In genomic region chr5:105975275-105976011, GRCm38 (mm10) we compare ENCODE assay signal across 9 mouse cellular contexts.
A peak's percentile ranks its signal among the peaks of the same experiment; 100 is the strongest.
DNase-seq lines count a peak whose midpoint lies in the region; ATAC-seq and TF ChIP-seq lines count a peak whose summit lies in the region.
"Had no signal": no experiment of that assay in that cellular context is flagged by ENCODE, and none has a peak within 500 bp of the region (broad histone marks: within the 10 kb centered on the region; RNA-seq: fewer than 3 reads in every experiment).

No protein-coding gene starts in this region.

- H3K27ac ChIP-seq in CH12.LX (ENCODE audit: insufficient read depth, low read depth): no peak overlapping the region
- H3K27ac ChIP-seq in forebrain, embryonic 10.5 days: peak overlapping the region; percentile 70
- peak overlapping the region; percentile 11; the same call in 1 of the 2 replicates for H3K27ac ChIP-seq in hindbrain, embryonic 14.5 days
- no peak overlapping the region for H3K27ac ChIP-seq in liver, embryonic 12.5 days
- H3K27ac ChIP-seq: liver, embryonic 13.5 days had no signal

- no peak for TF ChIP-seq RAD21 in CH12.LX (IDR thresholded peaks at IDR 0.05; ENCODE audit: low read depth, low read length)

- no peak for TF ChIP-seq CTCF in CH12.LX (conservative IDR thresholded peaks at IDR 0.05 in 1 of 2, IDR thresholded peaks at IDR 0.05 in 1 of 2; ENCODE audit: low read depth in 2 of 2, low read length in 2 of 2)

- peak overlapping the region in 1 of 3 experiments; percentile 29 for H3K4me3 ChIP-seq in CH12.LX (replicated peaks in 1 of 3; ENCODE audit: low read depth in 2 of 3, low read length in 2 of 3, poor library complexity in 1 of 3)
- peak overlapping the region; percentile 44 for H3K4me3 ChIP-seq in forebrain, embryonic 10.5 days
- H3K4me3 ChIP-seq in hindbrain, embryonic 14.5 days (replicated peaks; ENCODE audit: low read length): 0 out of 2 replicates have a peak overlapping the region, but pooled peaks have one; percentile 8
- H3K4me3 ChIP-seq in liver, embryonic 12.5 days: no peak overlapping the region; the same call in 1 of the 2 replicates
- H3K4me3 ChIP-seq: liver, embryonic 13.5 days had no signal

- DNase-seq in CH12.LX (ENCODE audit: extremely low read depth): no peak
- DNase-seq in forebrain, embryonic 10.5 days (ENCODE audit: extremely low spot score, low spot score): peak; percentile 45
- no peak for DNase-seq in hindbrain, embryonic 14.5 days (ENCODE audit: low spot score)
- DNase-seq in skeletal muscle tissue, adult 2 months (ENCODE audit: low read depth, low spot score): peak; percentile 3
- no peak for DNase-seq in layer of hippocampus, adult 9-10 months (ENCODE audit: low spot score)
- no peak for DNase-seq in layer of hippocampus, adult 8-10 months (ENCODE audit: low spot score in 2 of 2)
- no peak for DNase-seq in layer of hippocampus, adult 9-11 months
- DNase-seq: liver, embryonic 13.5 days had no signal

- in situ Hi-C loops in CH12.LX (cut with MboI; ENCODE audit: low pct_ligation_motif_present, low pct_unique_long_range_greater_than_20kb, low sequenced_read_pairs): no loop called here

- no peaks in the 10 kb centered on the region for H3K9me3 ChIP-seq in CH12.LX (replicated peaks; ENCODE audit: low read length)
- H3K9me3 ChIP-seq in forebrain, embryonic 10.5 days: no peaks in the 10 kb centered on the region
- no peaks in the 10 kb centered on the region for H3K9me3 ChIP-seq in hindbrain, embryonic 14.5 days (ENCODE audit: control insufficient read depth, low read length)
- H3K9me3 ChIP-seq in liver, embryonic 12.5 days (replicated peaks): no peaks in the 10 kb centered on the region
- H3K9me3 ChIP-seq: liver, embryonic 13.5 days had no signal

- no peaks in the 10 kb centered on the region for H3K79me2 ChIP-seq in CH12.LX (replicated peaks; ENCODE audit: control insufficient read depth, extremely low read depth, insufficient read depth, poor library complexity, severe bottlenecking)

- H3K9ac ChIP-seq in CH12.LX (ENCODE audit: insufficient read depth, low read depth): no peak overlapping the region
- H3K9ac ChIP-seq in hindbrain, embryonic 14.5 days: no peak overlapping the region
- no peak overlapping the region for H3K9ac ChIP-seq in liver, embryonic 12.5 days
- H3K9ac ChIP-seq: liver, embryonic 13.5 days had no signal

- H3K36me3 ChIP-seq in CH12.LX (replicated peaks in 1 of 2; ENCODE audit: control insufficient read depth in 1 of 2, insufficient read depth in 1 of 2, low read length in 1 of 2): no peaks in the 10 kb centered on the region
- no peaks in the 10 kb centered on the region for H3K36me3 ChIP-seq in forebrain, embryonic 10.5 days (replicated peaks)
- no peaks in the 10 kb centered on the region for H3K36me3 ChIP-seq in hindbrain, embryonic 14.5 days (replicated peaks; ENCODE audit: control insufficient read depth, insufficient read depth)
- H3K36me3 ChIP-seq in liver, embryonic 12.5 days: no peaks in the 10 kb centered on the region
- H3K36me3 ChIP-seq: liver, embryonic 13.5 days had no signal

- no peak for TF ChIP-seq POLR2A in CH12.LX (IDR thresholded peaks at IDR 0.05; ENCODE audit: low read depth, low read length)

- H3K4me2 ChIP-seq in CH12.LX (ENCODE audit: insufficient read depth, low read depth, poor library complexity, severe bottlenecking): peak overlapping the region; percentile 93
- H3K4me2 ChIP-seq in hindbrain, embryonic 14.5 days (replicated peaks): peak overlapping the region; percentile 35
- peak overlapping the region; percentile 20; the same call in 1 of the 2 replicates for H3K4me2 ChIP-seq in liver, embryonic 12.5 days
- H3K4me2 ChIP-seq: liver, embryonic 13.5 days had no signal

- dilution Hi-C loops in CH12.LX (cut with MboI; ENCODE audit: extremely low pct_ligation_motif_present, extremely low pct_unique_long_range_greater_than_20kb, low sequenced_read_pairs): no loop called here

- no peak for TF ChIP-seq EP300 in CH12.LX (IDR thresholded peaks at IDR 0.05; ENCODE audit: low read length)

- WGBS in forebrain, embryonic 10.5 days: 25% methylated on average over 21 of the region's 21 CpGs
- WGBS in hindbrain, embryonic 14.5 days: 39% methylated on average over 20 of the region's 21 CpGs
- 31% methylated on average over 21 of the region's 21 CpGs for WGBS in liver, embryonic 12.5 days (ENCODE audit: insufficient replicate concordance)

- H3K27me3 ChIP-seq in CH12.LX (replicated peaks): no peaks in the 10 kb centered on the region
- H3K27me3 ChIP-seq in forebrain, embryonic 10.5 days (ENCODE audit: poor library complexity, severe bottlenecking): no peaks in the 10 kb centered on the region
- H3K27me3 ChIP-seq in hindbrain, embryonic 14.5 days (ENCODE audit: control insufficient read depth, insufficient read depth, low read length): no peaks in the 10 kb centered on the region
- H3K27me3 ChIP-seq in liver, embryonic 12.5 days (replicated peaks): no peaks in the 10 kb centered on the region
- H3K27me3 ChIP-seq: liver, embryonic 13.5 days had no signal

- peaks cover 0 to 2% of the 10 kb centered on the region in 2 experiments; a peak in 1 of 4 replicates for H3K4me1 ChIP-seq in CH12.LX (ENCODE audit: control insufficient read depth in 1 of 2, insufficient read depth in 2 of 2)
- peaks cover 19% of the 10 kb centered on the region for H3K4me1 ChIP-seq in forebrain, embryonic 10.5 days
- no peaks in the 10 kb centered on the region for H3K4me1 ChIP-seq in hindbrain, embryonic 14.5 days (replicated peaks; ENCODE audit: control insufficient read depth, insufficient read depth, low read length)
- no peaks in the 10 kb centered on the region for H3K4me1 ChIP-seq in liver, embryonic 12.5 days
- H3K4me1 ChIP-seq: liver, embryonic 13.5 days had no signal

- no peak for ATAC-seq in hindbrain, embryonic 14.5 days (ENCODE audit: low FRiP score)
- no peak for ATAC-seq in liver, embryonic 12.5 days

TF ChIP-seq in CH12.LX, 34 proteins besides CTCF, POLR2A, EP300 and RAD21:
- TF ChIP-seq ZNF384 (IDR thresholded peaks at IDR 0.05; ENCODE audit: low read depth, low read length): peak; percentile 80
- TF ChIP-seq GABPA (IDR thresholded peaks at IDR 0.05; ENCODE audit: insufficient replicate concordance, low read depth, low read length): no peak

Comparison
In these comparisons a context has a peak if more than half of its experiments do, and no peak if none do; other contexts are left out.
1. DNase-seq: peak in forebrain, embryonic 10.5 days (single experiment) and skeletal muscle tissue, adult 2 months (single experiment); none in CH12.LX (single experiment), hindbrain, embryonic 14.5 days (single experiment), layer of hippocampus, adult 9-10 months (single experiment), layer of hippocampus, adult 8-10 months (0 of 2) and layer of hippocampus, adult 9-11 months (single experiment).
2. H3K27ac ChIP-seq: peak in forebrain, embryonic 10.5 days (single experiment) and hindbrain, embryonic 14.5 days (single experiment); none in CH12.LX (single experiment) and liver, embryonic 12.5 days (single experiment).
3. H3K4me2 ChIP-seq: peak in every context shown above with its lines; median percentile 93 in CH12.LX; 35 in hindbrain, embryonic 14.5 days; 20 in liver, embryonic 12.5 days.